Mouse (Mus musculus) myocyte (in vitro differentiated cells): ENCODE measurements at regions not wholly inside any gene's neighbourhood (a gene's known extent, or its start where the extent isn't known, plus 50 kb on each side); places are given as distances from the start of the nearest gene placed in this dataset.

ENCODE experiments used
- E2F4 ChIP-seq: IDR thresholded peaks from one replicate; pipeline ENCODE4 v1.6.1; 2011; ENCODE audit warnings: mild to moderate bottlenecking, control low read depth, moderate library complexity; ENCODE audit not compliant: insufficient read depth
- MAX ChIP-seq: IDR thresholded peaks from one replicate; pipeline ENCODE4 v1.6.1; 2011; ENCODE audit warnings: low read depth, mild to moderate bottlenecking, control low read depth
- MYOD1 ChIP-seq, 3 experiments: IDR thresholded peaks; one replicate each; pipeline ENCODE4 v1.6.1; 2011; ENCODE audit warnings: control low read depth in 2 of 3, low read depth in 2 of 3, mild to moderate bottlenecking in 2 of 3, moderate library complexity in 1 of 3; ENCODE audit not compliant: insufficient read length in 2 of 3, control insufficient read depth in 1 of 3
- POLR2A ChIP-seq: IDR thresholded peaks from one replicate; pipeline ENCODE4 v1.6.1; 2011; ENCODE audit warnings: low read depth, mild to moderate bottlenecking, control low read depth, moderate library complexity; ENCODE audit not compliant: insufficient read length
- POLR2AphosphoS2 ChIP-seq: IDR thresholded peaks from one replicate; pipeline ENCODE4 v1.6.1; 2011; ENCODE audit warnings: low read depth, control low read depth; ENCODE audit not compliant: insufficient read length
- REST ChIP-seq: IDR thresholded peaks from one replicate; pipeline ENCODE4 v1.6.1; 2011; ENCODE audit warnings: mild to moderate bottlenecking, control low read depth, moderate library complexity; ENCODE audit not compliant: insufficient read depth, insufficient read length
- USF1 ChIP-seq: IDR thresholded peaks from one replicate; pipeline ENCODE4 v1.6.1; 2011; ENCODE audit warnings: low read depth, mild to moderate bottlenecking, control low read depth, moderate library complexity

DNA sequence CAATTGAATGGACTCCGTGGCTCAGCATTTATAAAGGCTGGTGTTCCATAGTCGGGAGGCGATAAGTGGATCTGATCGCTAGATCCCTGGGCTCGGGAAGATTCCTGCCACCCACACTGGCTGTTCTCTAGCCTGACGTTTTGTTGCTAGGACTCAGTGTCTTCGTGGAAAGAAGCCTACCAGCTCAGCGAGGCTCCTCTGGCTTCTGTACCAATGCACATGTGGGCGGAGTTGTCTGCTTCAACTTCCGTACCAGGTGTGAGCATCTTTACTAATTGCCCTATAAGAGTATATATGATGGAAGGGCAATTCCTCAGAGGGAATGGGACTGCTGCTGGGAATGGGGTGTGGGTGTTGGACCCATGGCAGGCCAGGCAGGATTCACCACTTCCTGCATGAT, 121.1 kb downstream of the Ppp4r2 start:
- no peak for TF ChIP-seq USF1
- no peak for TF ChIP-seq MAX
- TF ChIP-seq REST = no peak
- TF ChIP-seq POLR2AphosphoS2 = no peak
- no peak for TF ChIP-seq POLR2A
- TF ChIP-seq E2F4 = no peak
- TF ChIP-seq MYOD1 (IDR thresholded peaks at IDR 0.05; ENCODE audit: control insufficient read depth in 1 of 3, insufficient read length in 2 of 3, low read depth in 2 of 3) = no peak
